Mouse (Mus musculus) liver, adult 2 months (tissue): Measurements from ENCODE around the gene Stk32c. TPM values are rescaled to one million over a fixed set of nuclear protein-coding genes. Genes with fewer than 3 reads are reported as not detected.
A peak's percentile ranks its signal among the peaks of the same experiment; 100 is the strongest.

ENCODE experiments used
- DNase-seq: peaks from one replicate; pipeline ENCODE4 v3.0.0-alpha.2; 2011; ENCODE audit warnings: low read depth, low spot score; ENCODE audit errors: extremely low read depth
- H3K27ac ChIP-seq: fragments of 200-500 bp; replicated peaks from 2 replicates; pipeline ENCODE4 v1.5.1; 2012; ENCODE audit warnings: low read depth, mild to moderate bottlenecking, control low read depth, inconsistent platforms, low read length; ENCODE audit not compliant: insufficient read depth
- H3K27me3 ChIP-seq: fragments of 200-500 bp; 2 replicates; pipeline ENCODE4 v1.6.1; 2012; ENCODE audit warnings: mild to moderate bottlenecking, moderate library complexity, low read length, inconsistent platforms; ENCODE audit not compliant: control insufficient read depth, insufficient read depth
- H3K36me3 ChIP-seq: fragments of 200-500 bp; 2 replicates; pipeline ENCODE4 v1.6.1; 2012; ENCODE audit warnings: low read length, inconsistent platforms; ENCODE audit not compliant: control insufficient read depth, insufficient read depth
- H3K4me1 ChIP-seq: fragments of 200-500 bp; 2 replicates; pipeline ENCODE4 v1.6.1; 2011; ENCODE audit warnings: low read length; ENCODE audit not compliant: control insufficient read depth, insufficient read depth
- H3K4me3 ChIP-seq: fragments of 200-500 bp; 2 replicates; pipeline ENCODE4 v1.5.1; 2011; ENCODE audit warnings: low read depth, mild to moderate bottlenecking, control low read depth, low read length, moderate library complexity; ENCODE audit not compliant: insufficient read depth
- H3K79me2 ChIP-seq: fragments of 200-500 bp; 2 replicates; pipeline ENCODE4 v1.6.1; 2012; ENCODE audit warnings: inconsistent platforms, mild to moderate bottlenecking, low read length, moderate library complexity; ENCODE audit not compliant: control insufficient read depth, insufficient read depth
- H3K9ac ChIP-seq: fragments of 200-500 bp; 2 replicates; pipeline ENCODE4 v1.6.1; 2012; ENCODE audit warnings: low read depth, mild to moderate bottlenecking, control low read depth, inconsistent platforms, low read length
- CTCF ChIP-seq: fragments of 200-500 bp; IDR thresholded peaks from 2 replicates; pipeline ENCODE4 v1.5.1; 2011; ENCODE audit warnings: low read depth, low read length, control low read depth
- POLR2A ChIP-seq: fragments of 200-500 bp; IDR thresholded peaks from 2 replicates; pipeline ENCODE4 v1.6.1; 2011; ENCODE audit warnings: low read length, control low read depth; ENCODE audit not compliant: insufficient read depth; ENCODE audit errors: extremely low read depth
- WGBS: fragments of 180-500 bp; shearing (Covaris S2); methylation state at CpG from one replicate; pipeline ENCODE4 v1.1.7; 2018; 5-methylcytosine and 5-hydroxymethylcytosine counted together
- polyA plus RNA-seq: library from polyadenylated mRNA; depleted of rRNA; stranded (reverse); fragments of >200 nt; gene quantifications from 2 replicates; pipeline ENCODE4 v1.2.3, GENCODE M21; 2012
- total RNA-seq: library from RNA; depleted of rRNA; stranded (reverse); fragments of >200 nt; gene quantifications from 2 replicates; pipeline ENCODE4 v1.2.3, GENCODE M21; 2014

Stk32c gene
- total and polyA plus RNA-seq, 2 experiments = 0.18 to 0.21 TPM

GRCm38 (mm10) chr7:139119152-139119774 is 93.8 kb downstream of the Stk32c start:
- peak; percentile 28 for DNase-seq
- 34% methylated on average over 13 of the region's 13 CpGs for WGBS
- peak; percentile 94 for TF ChIP-seq CTCF
- no peak for TF ChIP-seq POLR2A
- Histone ChIP-seq H3K4me3 (no peak overlapping the region; the same call in 1 of the 2 replicates), H3K36me3 (no peaks in the 10 kb centered on the region), H3K9ac (no peak overlapping the region), H3K79me2 (no peaks in the 10 kb centered on the region), H3K4me1 (no peaks in the 10 kb centered on the region), H3K27ac (no peak overlapping the region), H3K27me3 (0 out of 2 replicates have a peak, but pooled peaks cover 2% of the 10 kb centered on the region)

DNA sequence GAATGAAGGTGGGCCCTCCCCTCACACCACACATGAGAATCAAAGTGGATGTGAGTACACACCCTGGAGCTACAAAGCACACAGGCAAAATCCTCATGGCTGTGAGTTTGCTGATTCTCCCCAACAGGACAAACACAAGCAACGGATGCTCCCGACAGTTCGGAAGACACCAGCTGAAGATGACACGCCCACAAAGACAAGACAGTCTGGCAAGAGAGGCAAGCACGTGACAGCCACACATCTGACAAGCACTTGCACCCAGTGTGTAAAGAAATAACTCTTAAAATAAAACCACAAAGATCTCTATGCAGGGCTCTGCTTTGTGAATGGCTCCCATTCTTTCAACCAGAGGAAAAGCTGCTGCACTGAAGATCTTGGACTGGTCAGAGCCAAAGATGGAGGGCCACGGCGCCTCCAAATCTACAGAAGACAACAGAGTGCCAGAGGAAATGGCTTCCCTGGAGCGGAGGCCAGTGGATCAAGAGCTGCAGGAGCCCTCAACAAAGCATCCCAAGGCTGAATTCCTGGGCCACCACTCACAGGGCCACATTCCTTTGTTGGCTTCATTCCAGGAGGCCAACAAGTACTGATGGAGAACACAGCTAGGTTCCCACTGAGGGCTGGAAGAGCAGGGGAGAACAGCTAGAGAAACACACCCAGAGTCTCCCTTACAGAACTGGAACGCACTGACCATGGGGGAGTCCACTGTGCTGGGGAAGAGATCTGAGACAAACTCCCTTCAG is 105.0 kb downstream of the Stk32c start:
- no peak overlapping the region for H3K4me3 ChIP-seq
- no peak overlapping the region for H3K9ac ChIP-seq
- no peak overlapping the region for H3K27ac ChIP-seq
- no peak for TF ChIP-seq CTCF
- TF ChIP-seq POLR2A = no peak
- no peaks in the 10 kb centered on the region for H3K4me1 ChIP-seq
- no peaks in the 10 kb centered on the region for H3K27me3 ChIP-seq
- no peaks in the 10 kb centered on the region for H3K36me3 ChIP-seq
- WGBS = 85% methylated on average over 9 of the region's 9 CpGs
- no peaks in the 10 kb centered on the region for H3K79me2 ChIP-seq
- no peak for DNase-seq

DNA sequence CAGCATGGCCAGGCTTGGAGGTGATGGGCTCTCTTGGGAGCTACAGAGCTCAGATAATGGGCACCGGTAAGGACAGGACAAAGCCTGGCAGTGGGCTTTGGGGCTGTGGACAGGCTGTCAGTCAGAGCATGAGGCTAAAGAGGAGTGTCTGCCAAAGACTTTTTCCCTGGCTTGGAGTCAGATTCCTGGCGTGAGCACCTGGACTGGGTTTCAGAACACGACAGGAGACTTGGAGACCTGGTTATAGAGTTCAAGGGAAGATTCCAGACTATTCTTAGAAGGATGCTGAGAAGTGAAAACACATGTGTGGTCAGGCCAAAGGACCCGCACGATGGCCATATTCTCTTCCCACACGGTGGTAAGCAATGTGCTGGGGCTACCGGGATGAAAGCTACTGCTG is 107.4 kb downstream of the Stk32c start:
- no peak for DNase-seq
- Histone ChIP-seq H3K79me2 (no peaks in the 10 kb centered on the region), H3K36me3 (no peaks in the 10 kb centered on the region), H3K4me3 (no peak overlapping the region), H3K9ac (no peak overlapping the region), H3K27me3 (no peaks in the 10 kb centered on the region), H3K4me1 (no peaks in the 10 kb centered on the region), H3K27ac (no peak overlapping the region)
- TF ChIP-seq CTCF = no peak
- no peak for TF ChIP-seq POLR2A
- WGBS = 82% methylated on average over 7 of the region's 7 CpGs

GRCm38 (mm10) chr7:139105076-139105475 is 108.0 kb downstream of the Stk32c start:
- Histone ChIP-seq H3K36me3 (no peaks in the 10 kb centered on the region), H3K9ac (no peak overlapping the region), H3K27ac (no peak overlapping the region), H3K79me2 (no peaks in the 10 kb centered on the region), H3K4me3 (no peak overlapping the region), H3K4me1 (no peaks in the 10 kb centered on the region), H3K27me3 (no peaks in the 10 kb centered on the region)
- no peak for DNase-seq
- TF ChIP-seq CTCF (no peak), POLR2A (no peak)
- 80% methylated on average over 5 of the region's 5 CpGs for WGBS

GRCm38 (mm10) chr7:139103960-139104381 is 109.1 kb downstream of the Stk32c start:
- 64% methylated on average over 10 of the region's 10 CpGs for WGBS
- Histone ChIP-seq H3K4me3 (no peak overlapping the region), H3K79me2 (no peaks in the 10 kb centered on the region), H3K27ac (no peak overlapping the region), H3K4me1 (no peaks in the 10 kb centered on the region), H3K9ac (no peak overlapping the region), H3K27me3 (no peaks in the 10 kb centered on the region), H3K36me3 (no peaks in the 10 kb centered on the region)
- TF ChIP-seq CTCF (no peak), POLR2A (no peak)
- DNase-seq = no peak

DNA sequence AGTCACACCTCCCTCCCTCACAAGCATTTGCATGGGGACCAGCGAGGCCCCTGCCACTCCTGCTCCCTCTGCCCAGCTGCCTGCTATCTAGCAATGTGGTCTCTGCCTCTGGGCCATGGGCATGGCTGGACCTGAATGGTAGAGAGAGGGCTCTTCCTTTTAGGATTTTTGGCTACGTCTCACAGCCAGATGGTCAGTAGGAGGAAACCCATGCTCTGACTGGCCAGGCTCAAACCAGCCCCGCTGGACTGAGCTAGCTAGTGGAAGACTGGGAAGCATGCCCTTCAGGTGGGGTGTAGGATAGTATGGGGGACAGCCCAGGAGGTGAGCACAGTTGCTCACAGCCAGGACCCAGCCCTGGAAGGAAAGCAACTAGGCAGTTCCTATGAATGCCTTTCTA is 111.3 kb downstream of the Stk32c start:
- no peak for DNase-seq
- WGBS = 82% methylated on average over 3 of the region's 3 CpGs
- no peak for TF ChIP-seq CTCF
- TF ChIP-seq POLR2A = no peak

More for the DNA sequence above, 111.3 kb downstream of the Stk32c start:
- H3K4me1 ChIP-seq = no peaks in the 10 kb centered on the region
- no peak overlapping the region for H3K27ac ChIP-seq
- H3K79me2 ChIP-seq = no peaks in the 10 kb centered on the region
- no peak overlapping the region for H3K9ac ChIP-seq
- H3K4me3 ChIP-seq = no peak overlapping the region
- no peaks in the 10 kb centered on the region for H3K36me3 ChIP-seq
- no peaks in the 10 kb centered on the region for H3K27me3 ChIP-seq
